Mouse (Mus musculus) CD4-positive, CD25-positive, alpha-beta regulatory T cell, adult 4 months (primary cell): ENCODE results near the gene Med9. TPM values are rescaled to one million over a fixed set of nuclear protein-coding genes. Genes with fewer than 3 reads are reported as not detected.

Experiments used
- ATAC-seq: one replicate; pipeline ENCODE4 v1.8.0; 2017
- polyA plus RNA-seq, 2 experiments: library from polyadenylated mRNA; unstranded; fragments of 100-300 nt; shearing (Covaris generic); gene quantifications; one replicate each; pipeline ENCODE4 v1.2.1; 2017

The Med9 gene
- polyA plus RNA-seq, 2 experiments from 2014 or later, result 4.5 to 5.3 TPM

GRCm38 (mm10) chr11:59952892-59953291 lies 4.9 kb downstream of the Med9 start:
- ATAC-seq, result no peak

- ATAC-seq, result no peak
Measured at GRCm38 (mm10) chr11:59956749-59957148, 8.7 kb downstream of the Med9 start.

- ATAC-seq, result no peak
Measured at GRCm38 (mm10) chr11:59959453-59959852, 11.4 kb downstream of the Med9 start.

GRCm38 (mm10) chr11:59960476-59961337 lies 12.7 kb downstream of the Med9 start:
- no peak for ATAC-seq

- ATAC-seq, result no peak
Measured at GRCm38 (mm10) chr11:59961338-59961875, 13.4 kb downstream of the Med9 start.

GRCm38 (mm10) chr11:59962590-59962989 lies 14.6 kb downstream of the Med9 start:
- ATAC-seq, result no peak

GRCm38 (mm10) chr11:59963364-59964162 lies 15.6 kb downstream of the Med9 start:
- no peak for ATAC-seq

GRCm38 (mm10) chr11:59964163-59964758 lies 16.3 kb downstream of the Med9 start:
- peak; percentile 22 for ATAC-seq

- peak; percentile 61 for ATAC-seq
Measured at GRCm38 (mm10) chr11:59964818-59965217, 16.8 kb downstream of the Med9 start, which contains the start of gene Rasd1. Rasd1 (minus strand) TSS chr11:59964944.

GRCm38 (mm10) chr11:59965227-59966101 lies 17.5 kb downstream of the Med9 start:
- peak; percentile 56 for ATAC-seq

GRCm38 (mm10) chr11:59966102-59966483 lies 18.1 kb downstream of the Med9 start:
- ATAC-seq, result no peak

- no peak for ATAC-seq
Measured at GRCm38 (mm10) chr11:59967765-59968164, 19.8 kb downstream of the Med9 start.

GRCm38 (mm10) chr11:59970780-59971179 lies 22.8 kb downstream of the Med9 start:
- ATAC-seq, result no peak

GRCm38 (mm10) chr11:59971691-59972090 lies 23.7 kb downstream of the Med9 start:
- no peak for ATAC-seq

GRCm38 (mm10) chr11:59973389-59973788 lies 25.4 kb downstream of the Med9 start:
- ATAC-seq, result no peak

- ATAC-seq, result no peak
Measured at GRCm38 (mm10) chr11:59975241-59975640, 27.2 kb downstream of the Med9 start.

GRCm38 (mm10) chr11:59977831-59978230 lies 29.8 kb downstream of the Med9 start:
- ATAC-seq, result no peak

- ATAC-seq, result no peak
Measured at GRCm38 (mm10) chr11:59989406-59989805, 41.4 kb downstream of the Med9 start.

GRCm38 (mm10) chr11:59991365-59991764 lies 43.4 kb downstream of the Med9 start:
- ATAC-seq, result no peak

GRCm38 (mm10) chr11:59994318-59994717 lies 46.3 kb downstream of the Med9 start:
- ATAC-seq, result no peak

GRCm38 (mm10) chr11:60001231-60001980 lies 53.4 kb downstream of the Med9 start:
- no peak for ATAC-seq
